Mouse (Mus musculus): Measurements from ENCODE around the gene C1galt1c1.

GRCm38 (mm10) chrX:38653181-38653580, 18.3 kb upstream of the C1galt1c1 start:
- TF ChIP-seq GATA1 (IDR thresholded peaks at IDR 0.05; ENCODE audit: low read length) (no peak), TAL1 (IDR thresholded peaks at IDR 0.05; ENCODE audit: low read length) (no peak)
